13 mouse cellular contexts compared by ENCODE assay signal in genomic region chr14:106269680-106270079, GRCm38 (mm10).
DNase-seq lines count a peak whose midpoint lies in the region; ATAC-seq lines count a peak whose summit lies in the region.
"Had no signal": no experiment of that assay in that cellular context is flagged by ENCODE, and none has a peak within 500 bp of the region (broad histone marks: within the 10 kb centered on the region; RNA-seq: fewer than 3 reads in every experiment).

No protein-coding gene starts in this region.

- H3K27ac ChIP-seq in forebrain, embryonic 14.5 days (ENCODE audit: low read depth, low read length) = no peak overlapping the region
- no peak overlapping the region for H3K27ac ChIP-seq in forebrain, embryonic 12.5 days
- H3K27ac ChIP-seq in embryonic facial prominence, embryonic 10.5 days (replicated peaks) = peak overlapping the region; percentile 58
- H3K27ac ChIP-seq: liver, embryonic 14.5 days had no signal

- H3K9ac ChIP-seq in forebrain, embryonic 14.5 days (ENCODE audit: low read length) = no peak overlapping the region
- H3K9ac ChIP-seq in forebrain, embryonic 12.5 days = no peak overlapping the region
- H3K9ac ChIP-seq: liver, embryonic 14.5 days had no signal

- DNase-seq in forebrain, embryonic 14.5 days (ENCODE audit: low spot score) = peak; percentile 11
- peak; percentile 33 for DNase-seq in 3T3-L1 (ENCODE audit: low read depth, low spot score)
- peak; percentile 50 for DNase-seq in embryonic facial prominence, embryonic 10.5 days (ENCODE audit: low spot score)
- DNase-seq in gastrocnemius, postnatal 10 days = peak; percentile 21
- no peak for DNase-seq in ovary, postnatal 10 days (ENCODE audit: low spot score)
- DNase-seq in cerebellum, adult 18-20 months = no peak
- no peak for DNase-seq in left cerebral cortex, adult 11 months (ENCODE audit: low spot score)
- DNase-seq: adrenal gland, adult 8-10 months; cerebellum, postnatal 25 days; kidney, adult 2 months; thymus, adult 2 months had no signal

- H3K4me3 ChIP-seq in forebrain, embryonic 14.5 days (ENCODE audit: low read depth, low read length) = no peak overlapping the region
- H3K4me3 ChIP-seq in forebrain, embryonic 12.5 days (replicated peaks) = no peak overlapping the region
- no peak overlapping the region for H3K4me3 ChIP-seq in embryonic facial prominence, embryonic 10.5 days

- H3K9me3 ChIP-seq in forebrain, embryonic 14.5 days (replicated peaks; ENCODE audit: control insufficient read depth, low read length) = no peaks in the 10 kb centered on the region
- no peaks in the 10 kb centered on the region for H3K9me3 ChIP-seq in forebrain, embryonic 12.5 days
- H3K9me3 ChIP-seq in embryonic facial prominence, embryonic 10.5 days = no peaks in the 10 kb centered on the region

- no peak for ATAC-seq in forebrain, embryonic 14.5 days
- ATAC-seq in forebrain, embryonic 12.5 days (ENCODE audit: low FRiP score) = no peak

- H3K27me3 ChIP-seq in forebrain, embryonic 14.5 days (replicated peaks; ENCODE audit: control insufficient read depth, insufficient read depth, low read length) = no peaks in the 10 kb centered on the region
- H3K27me3 ChIP-seq in forebrain, embryonic 12.5 days = no peaks in the 10 kb centered on the region
- no peaks in the 10 kb centered on the region for H3K27me3 ChIP-seq in embryonic facial prominence, embryonic 10.5 days (replicated peaks; ENCODE audit: low read depth, poor library complexity, severe bottlenecking)

- no peak overlapping the region for H3K4me2 ChIP-seq in forebrain, embryonic 14.5 days (ENCODE audit: low read length)
- H3K4me2 ChIP-seq in forebrain, embryonic 12.5 days = no peak overlapping the region

- H3K36me3 ChIP-seq in forebrain, embryonic 14.5 days (ENCODE audit: control insufficient read depth, insufficient read depth, low read length) = no peaks in the 10 kb centered on the region
- no peaks in the 10 kb centered on the region for H3K36me3 ChIP-seq in forebrain, embryonic 12.5 days (replicated peaks)
- H3K36me3 ChIP-seq in embryonic facial prominence, embryonic 10.5 days (replicated peaks) = no peaks in the 10 kb centered on the region

- 74% methylated on average over 6 of the region's 6 CpGs for WGBS in forebrain, embryonic 14.5 days
- WGBS in forebrain, embryonic 12.5 days = 76% methylated on average over 6 of the region's 6 CpGs
- 32% methylated on average over 6 of the region's 6 CpGs for WGBS in embryonic facial prominence, embryonic 10.5 days

- H3K4me1 ChIP-seq in forebrain, embryonic 14.5 days (ENCODE audit: control insufficient read depth, insufficient read depth, low read length) = no peaks in the 10 kb centered on the region
- no peaks in the 10 kb centered on the region for H3K4me1 ChIP-seq in forebrain, embryonic 12.5 days
- peaks cover 26% of the 10 kb centered on the region for H3K4me1 ChIP-seq in embryonic facial prominence, embryonic 10.5 days

Comparison
In these comparisons a context has a peak if more than half of its experiments do, and no peak if none do; other contexts are left out.
1. DNase-seq: peak in forebrain, embryonic 14.5 days (single experiment), 3T3-L1 (single experiment), embryonic facial prominence, embryonic 10.5 days (single experiment) and gastrocnemius, postnatal 10 days (single experiment); none in ovary, postnatal 10 days (single experiment), cerebellum, adult 18-20 months (0 of 2) and left cerebral cortex, adult 11 months (single experiment).